Mouse (Mus musculus) midbrain, embryonic 14.5 days (tissue): ENCODE results near the gene Snorc. TPM values are rescaled to one million over a fixed set of nuclear protein-coding genes. Genes with fewer than 3 reads are reported as not detected.

Experiments used
- polyA plus RNA-seq: library from polyadenylated mRNA; unstranded; fragments of >200 nt; fragmentation: Nextera tagmentation; extraction: Ambion mirVana; gene quantifications from 2 replicates; pipeline ENCODE4 v1.2.1, GENCODE M21; 2014

Snorc gene
- polyA plus RNA-seq, 1 experiment from 2014 or later = not detected

Other genes with a start within 250 kb of the Snorc start
- gene Efhd1, start 205.9 kb upstream of the Snorc start, polyA plus RNA-seq = 1.8 and 1.9 TPM in 2 replicates
- 69.0 and 70.9 TPM in 2 replicates for gene Gigyf2, start 143.3 kb upstream of the Snorc start, polyA plus RNA-seq
- gene Kcnj13, start 75.5 kb upstream of the Snorc start, polyA plus RNA-seq = 1.1 and 3.2 TPM in 2 replicates
- 0.13 and 0.23 TPM in 2 replicates for gene Neu2, start 39.6 kb downstream of the Snorc start, polyA plus RNA-seq
- gene Ngef, start 103.6 kb downstream of the Snorc start, polyA plus RNA-seq = 13.0 and 16.6 TPM in 2 replicates
- 1.9 and 4.6 TPM in 2 replicates for gene Inpp5d, start 150.0 kb downstream of the Snorc start, polyA plus RNA-seq